Mouse (Mus musculus) spleen, postnatal 36 days (tissue): ENCODE results near the gene Phf12.
"Not testable (repeated sequence)": the region's sequence is repeated elsewhere in the genome, so short reads cannot be mapped to it uniquely, and the experiment has no call there.

Experiments used
- DNase-seq, 2 experiments: peaks; one replicate each; pipeline ENCODE4 v3.0.0; 2022; ENCODE audit warnings: low spot score in 2 of 2, mixed read lengths in 1 of 2

Gene Phf12

DNA sequence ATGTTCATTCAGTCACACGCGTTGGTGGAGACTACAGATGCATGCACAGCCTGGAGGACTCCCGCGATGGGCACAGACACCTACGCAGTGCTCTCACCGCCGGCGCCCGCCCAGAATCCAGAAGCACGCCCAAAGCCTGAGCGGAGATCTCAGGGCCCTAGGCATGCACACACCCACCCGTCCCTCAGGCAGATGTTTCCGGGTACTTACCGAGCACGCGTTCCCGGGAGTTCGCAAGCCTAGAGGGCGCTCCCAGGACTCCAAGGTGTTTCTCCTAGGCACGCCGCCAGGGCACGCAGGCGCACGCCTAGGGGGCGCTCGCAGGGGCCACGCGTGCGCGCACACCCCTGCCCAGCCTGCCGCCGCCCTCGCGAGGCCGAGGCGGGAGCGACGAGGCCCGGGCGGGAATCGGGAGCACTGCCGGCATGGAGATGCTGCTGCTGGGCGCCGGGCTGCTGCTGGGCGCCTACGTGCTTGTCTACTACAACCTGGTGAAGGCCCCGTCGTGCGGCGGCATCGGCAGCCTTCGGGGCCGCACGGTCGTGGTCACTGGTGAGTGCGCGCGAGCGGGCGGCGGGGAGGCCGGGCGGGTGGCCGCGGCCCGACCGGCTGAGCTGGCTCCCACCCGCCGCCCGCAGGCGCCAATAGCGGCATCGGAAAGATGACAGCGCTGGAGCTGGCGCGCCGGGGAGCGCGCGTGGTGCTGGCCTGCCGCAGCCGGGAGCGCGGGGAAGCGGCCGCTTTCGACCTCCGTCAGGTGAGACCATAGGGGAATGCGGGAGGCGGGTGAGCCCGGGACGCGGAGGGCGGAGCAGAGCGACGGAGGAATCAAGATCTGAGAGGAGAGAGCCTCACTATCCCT lies 49.6 kb downstream of the Phf12 start, which contains the start of gene Dhrs13:
Dhrs13 (plus strand) TSS at position 334 of the 862 bp plus-strand sequence.
- peak; percentile 83 to 88 for DNase-seq

DNA sequence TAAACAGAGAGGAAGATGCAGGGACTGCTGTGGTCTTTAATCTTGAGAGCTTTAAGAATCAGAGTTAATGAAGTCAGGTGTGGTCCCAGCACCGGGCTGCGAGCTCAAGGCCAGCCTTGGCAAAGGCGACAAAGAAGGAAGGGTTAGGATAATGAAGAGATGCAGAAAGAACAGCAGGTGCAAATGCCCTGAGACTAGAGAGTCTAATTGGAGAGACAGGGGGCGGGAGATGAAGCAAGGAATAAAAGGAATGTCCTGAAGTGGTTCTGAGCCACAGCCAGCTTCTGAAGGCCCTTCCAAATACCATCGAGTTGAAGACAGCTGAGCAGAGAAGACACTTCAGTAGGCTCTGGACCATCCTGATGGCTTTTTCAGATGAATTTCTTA lies 50.2 kb downstream of the Phf12 start:
- DNase-seq, result no peak

DNA sequence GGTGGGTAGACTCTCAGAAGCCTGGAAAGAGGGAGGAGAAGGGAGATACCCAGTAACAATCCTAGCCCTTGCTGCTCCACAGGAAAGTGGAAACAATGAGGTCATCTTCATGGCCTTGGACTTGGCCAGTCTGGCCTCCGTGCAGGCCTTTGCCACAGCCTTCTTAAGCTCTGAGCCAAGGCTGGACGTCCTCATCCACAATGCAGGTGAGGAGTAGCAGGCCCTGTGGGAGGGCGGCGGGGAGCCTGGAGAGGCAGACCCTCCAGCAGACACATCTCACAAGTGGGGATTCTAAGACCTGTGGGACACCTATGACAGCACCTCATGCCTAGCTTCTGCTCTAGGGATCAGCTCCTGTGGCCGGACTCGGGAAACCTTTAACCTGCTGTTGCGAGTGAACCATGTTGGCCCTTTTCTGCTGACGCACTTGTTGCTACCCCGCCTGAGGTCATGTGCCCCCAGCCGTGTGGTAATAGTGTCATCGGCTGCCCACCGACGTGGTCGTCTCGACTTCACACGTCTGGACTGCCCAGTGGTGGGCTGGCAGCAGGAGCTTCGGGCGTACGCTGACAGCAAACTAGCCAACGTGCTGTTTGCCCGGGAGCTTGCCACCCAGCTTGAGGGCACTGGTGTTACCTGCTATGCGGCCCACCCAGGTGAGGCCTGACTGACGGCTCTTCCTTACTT lies 51.5 kb downstream of the Phf12 start:
- no peak for DNase-seq

DNA sequence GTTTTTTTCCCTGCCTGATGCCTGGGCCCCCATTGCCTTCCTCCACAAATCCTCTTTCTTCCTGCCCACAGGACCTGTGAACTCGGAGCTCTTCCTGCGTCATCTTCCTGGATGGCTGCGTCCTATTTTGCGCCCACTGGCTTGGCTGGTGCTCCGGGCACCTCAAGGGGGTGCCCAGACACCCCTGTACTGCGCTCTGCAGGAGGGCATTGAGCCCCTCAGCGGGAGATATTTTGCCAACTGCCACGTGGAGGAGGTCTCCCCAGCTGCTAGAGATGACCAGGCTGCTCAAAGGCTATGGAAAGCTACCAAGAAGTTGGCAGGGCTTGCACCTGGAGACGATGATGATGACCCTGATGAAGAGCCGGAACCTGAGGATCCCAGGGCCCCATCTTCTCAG lies 54.2 kb downstream of the Phf12 start:
- DNase-seq, result no peak

DNA sequence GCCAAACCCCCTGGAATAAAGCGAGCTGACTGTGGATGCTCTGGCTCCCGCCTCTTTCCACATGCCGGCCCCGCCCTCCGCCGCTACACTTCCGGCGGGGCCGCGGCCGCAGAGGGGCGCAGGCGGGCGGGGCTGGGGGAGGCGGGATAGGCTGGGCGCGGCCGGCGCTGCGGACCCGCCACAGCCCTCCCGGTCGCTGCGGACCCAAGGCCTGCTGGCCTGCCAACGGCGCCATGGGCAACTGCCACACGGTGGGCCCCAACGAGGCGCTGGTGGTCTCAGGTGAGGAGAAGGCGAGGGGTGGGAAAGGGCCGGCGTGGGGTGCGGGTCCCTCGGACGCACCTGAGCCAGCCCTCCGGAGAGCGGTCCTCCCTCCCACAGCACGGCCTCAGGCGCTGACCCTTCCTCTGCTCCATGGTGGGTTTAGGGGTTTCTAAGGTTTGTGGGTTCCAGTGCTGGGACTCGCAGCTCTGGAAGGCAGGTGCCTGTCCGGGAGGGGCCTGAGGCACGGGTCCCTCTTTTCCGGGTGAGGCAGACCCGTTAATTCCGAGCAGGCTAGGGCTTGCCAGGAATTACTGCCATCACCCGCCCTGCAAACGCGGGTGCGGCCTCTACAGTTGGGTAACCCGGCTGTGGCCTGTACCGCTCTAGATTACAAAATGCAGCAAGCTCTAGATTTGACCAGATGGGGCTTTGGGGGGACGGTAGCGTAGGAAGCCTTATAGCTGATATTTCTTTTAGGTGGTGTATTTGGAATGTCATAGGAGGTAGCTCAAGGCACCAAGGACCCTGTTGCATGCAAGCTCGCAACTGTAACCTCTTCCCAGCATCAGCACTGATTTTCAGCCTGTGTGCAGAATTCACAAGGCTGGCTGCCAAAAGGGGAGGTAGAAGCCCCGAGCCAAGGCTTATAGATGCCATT lies 55.5 kb downstream of the Phf12 start, which contains the start of gene Flot2:
Flot2 (plus strand) TSS at position 101 of the 922 bp plus-strand sequence.
- DNase-seq, result peak; percentile 46 to 53

DNA sequence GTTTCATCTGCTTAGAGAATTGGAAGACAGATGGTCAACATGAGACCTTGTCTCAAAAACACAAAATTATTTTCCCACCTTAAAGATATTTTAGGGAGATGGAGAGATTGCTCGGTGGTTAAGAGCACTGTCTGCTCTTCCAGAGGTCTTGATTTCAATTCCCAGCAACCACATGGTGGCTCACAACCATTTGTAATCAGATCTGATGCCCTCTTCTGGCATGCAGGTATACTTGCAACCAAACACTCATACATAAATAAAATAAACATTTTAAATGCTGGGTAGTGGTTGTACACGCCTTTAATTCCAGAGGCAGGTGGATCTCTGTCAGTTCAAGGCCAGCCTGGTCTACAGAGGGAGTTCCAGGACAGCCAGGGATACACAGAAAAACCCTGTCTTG lies 58.3 kb downstream of the Phf12 start:
- DNase-seq, result no peak

DNA sequence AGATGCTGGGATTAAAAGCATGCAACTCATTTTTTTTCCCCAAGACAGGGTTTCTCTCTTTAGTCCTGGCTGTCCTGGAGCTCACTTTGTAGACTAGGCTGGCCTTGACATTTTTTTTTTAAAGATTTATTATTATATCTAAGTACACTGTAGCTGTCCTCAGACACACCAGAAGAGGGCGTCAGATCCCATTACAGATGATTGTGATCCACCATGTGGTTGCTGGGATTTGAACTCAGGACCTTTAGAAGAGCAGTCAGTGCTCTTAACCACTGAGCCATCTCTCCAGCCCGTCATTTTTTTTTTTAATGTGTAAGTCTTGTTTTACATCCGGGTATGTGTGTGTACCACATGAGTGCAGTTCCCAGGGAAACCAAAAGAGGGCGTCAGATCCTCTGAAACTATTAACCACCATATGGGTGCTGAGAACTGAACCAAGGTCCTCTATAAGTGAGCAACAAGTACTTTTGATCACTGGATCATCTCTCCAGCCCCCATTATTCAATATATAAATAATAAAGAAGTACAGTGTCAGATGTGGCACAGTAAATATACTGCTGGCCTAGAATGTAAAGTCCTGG lies 59.8 kb downstream of the Phf12 start:
- not testable (repeated sequence) for DNase-seq

DNA sequence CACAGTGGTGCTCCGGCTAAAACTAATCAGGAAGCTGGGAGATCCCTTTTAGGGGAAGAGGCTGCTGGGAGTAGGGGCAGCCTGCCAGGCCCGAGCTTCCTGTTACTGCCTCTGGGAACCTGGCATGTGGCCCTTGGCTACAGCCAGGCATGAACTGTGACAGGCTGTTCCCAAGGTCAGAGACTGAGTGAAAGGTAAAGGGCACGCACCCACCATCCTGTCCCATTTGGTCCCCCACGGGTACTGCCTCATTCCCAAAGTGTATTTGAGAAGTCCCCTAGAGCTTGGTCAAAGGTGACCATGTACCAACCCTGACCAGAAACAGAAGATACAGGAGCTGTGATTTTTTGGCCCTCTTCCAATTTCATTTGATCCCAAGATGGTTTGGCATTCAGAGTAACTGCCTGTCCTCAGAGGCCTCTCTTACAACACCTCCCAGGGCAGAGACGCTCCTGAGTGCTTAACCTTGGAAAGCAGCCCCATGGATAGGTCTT lies 62.3 kb downstream of the Phf12 start:
- peak; percentile 26 to 27 for DNase-seq

DNA sequence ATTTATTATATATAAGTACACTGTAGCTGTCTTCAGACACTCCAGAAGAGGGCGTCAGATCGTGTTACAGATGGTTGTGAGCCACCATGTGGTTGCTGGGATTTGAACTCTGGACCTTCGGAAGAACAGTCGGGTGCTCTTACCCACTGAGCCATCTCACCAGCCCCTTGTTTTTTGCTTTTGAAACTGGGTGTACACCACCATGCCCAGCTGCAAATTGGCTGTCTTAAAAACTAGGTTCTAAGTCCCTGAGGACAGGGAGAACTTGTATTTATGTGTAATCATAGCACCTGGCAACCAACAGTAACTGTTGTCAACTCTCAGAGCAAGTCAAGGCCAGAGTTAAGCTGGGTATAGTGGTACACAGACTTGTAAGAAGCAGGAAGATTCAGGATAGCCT lies 66.1 kb downstream of the Phf12 start:
- DNase-seq, result not testable (repeated sequence)

DNA sequence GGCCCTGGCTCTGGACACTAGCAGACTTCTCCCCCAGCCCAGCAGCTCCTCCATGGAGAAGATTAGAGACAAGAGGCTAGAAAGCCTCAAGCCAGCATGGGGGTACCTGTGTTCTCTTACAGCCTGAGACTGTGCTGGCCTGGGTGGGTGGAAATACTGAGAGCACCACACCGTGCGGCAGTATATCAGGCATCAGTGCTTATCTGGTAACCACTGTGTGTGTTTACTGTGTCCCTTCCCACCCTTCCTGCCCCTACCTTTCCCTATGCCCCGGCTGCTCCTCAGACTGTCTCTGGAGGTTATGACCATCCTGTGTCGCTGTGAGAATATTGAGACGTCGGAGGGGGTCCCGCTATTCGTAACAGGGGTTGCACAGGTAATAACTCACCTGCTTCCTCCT lies 70.5 kb downstream of the Phf12 start:
- no peak for DNase-seq

DNA sequence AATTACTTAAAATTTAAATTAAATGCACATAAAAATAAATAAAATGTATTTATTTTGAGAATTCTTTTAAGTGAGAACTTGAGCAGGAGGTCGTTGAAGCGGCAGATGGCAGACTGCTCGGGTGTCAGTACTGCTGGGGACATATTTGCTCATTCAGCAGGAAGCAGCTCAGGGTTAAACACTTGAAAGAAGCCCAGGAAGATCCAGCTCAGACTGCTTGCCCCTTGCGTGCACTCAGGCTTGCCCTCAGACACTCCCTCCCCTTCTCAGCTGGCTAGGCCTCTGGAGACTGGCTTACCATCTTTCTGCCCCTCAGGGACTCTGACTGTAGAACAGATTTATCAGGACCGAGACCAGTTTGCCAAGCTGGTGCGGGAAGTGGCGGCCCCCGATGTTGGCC lies 74.4 kb downstream of the Phf12 start:
- no peak for DNase-seq

DNA sequence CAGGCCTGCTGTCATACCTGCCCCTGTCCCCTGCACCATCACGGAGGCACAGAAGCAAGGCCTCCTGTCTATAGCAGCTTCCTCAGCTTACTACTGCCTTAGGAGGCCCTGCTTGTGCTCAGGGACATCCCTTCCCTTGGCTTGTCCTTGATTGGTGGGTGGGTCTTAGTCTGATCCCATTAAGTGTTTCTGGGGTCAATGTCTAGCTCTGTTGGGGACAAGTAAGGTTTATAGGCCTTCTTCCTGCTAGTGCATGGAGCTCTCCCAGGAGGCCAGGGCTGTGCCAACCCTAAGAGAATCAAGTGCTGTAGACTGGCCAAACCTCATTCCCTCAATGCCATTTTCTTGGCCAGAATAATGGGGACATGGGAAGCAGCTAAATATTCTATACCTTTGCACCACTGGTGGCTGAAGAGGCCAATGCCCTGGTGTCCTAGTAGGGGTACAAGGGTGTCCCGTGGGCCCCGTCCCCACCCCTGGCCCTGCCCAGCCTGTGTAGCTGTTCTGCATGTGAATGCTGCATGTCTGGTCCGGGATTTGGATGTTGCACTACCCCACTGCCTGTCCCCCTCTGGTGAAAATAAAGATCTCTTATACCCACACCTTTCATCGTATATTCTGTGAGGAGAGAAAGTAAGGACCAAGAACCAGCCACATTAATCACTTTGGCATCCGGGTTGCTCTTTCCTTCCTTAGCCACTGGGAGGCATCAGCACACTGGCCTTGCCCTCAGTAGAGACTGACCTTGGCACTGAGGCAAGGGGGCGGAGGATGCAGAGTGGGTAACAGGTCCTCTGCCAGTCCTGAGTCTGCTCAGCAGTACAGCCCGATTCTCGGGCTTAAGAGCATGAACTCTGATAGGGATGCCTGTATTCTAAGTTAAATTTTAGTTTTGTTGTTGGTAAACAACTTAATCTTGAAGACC lies 77.5 kb downstream of the Phf12 start:
- peak; percentile 70 to 79 for DNase-seq

DNA sequence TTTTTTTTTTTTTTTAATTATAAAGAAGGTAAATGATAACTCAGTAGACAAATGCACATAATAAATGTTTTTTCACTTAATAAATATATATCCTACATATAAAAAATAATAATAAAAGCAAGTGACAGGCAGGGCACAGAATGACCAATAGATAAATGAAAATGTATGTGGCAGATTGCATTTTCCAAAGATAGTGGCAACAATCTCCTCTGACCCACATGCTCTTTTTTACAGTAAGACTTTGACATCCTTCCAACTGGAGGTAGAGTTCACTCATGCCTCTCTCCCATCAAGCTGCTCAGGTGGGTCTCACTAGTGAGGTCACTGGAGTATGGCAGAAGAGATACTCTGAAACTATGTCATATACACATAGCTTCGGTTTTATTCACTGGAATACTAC lies 80.0 kb downstream of the Phf12 start:
- no peak for DNase-seq

DNA sequence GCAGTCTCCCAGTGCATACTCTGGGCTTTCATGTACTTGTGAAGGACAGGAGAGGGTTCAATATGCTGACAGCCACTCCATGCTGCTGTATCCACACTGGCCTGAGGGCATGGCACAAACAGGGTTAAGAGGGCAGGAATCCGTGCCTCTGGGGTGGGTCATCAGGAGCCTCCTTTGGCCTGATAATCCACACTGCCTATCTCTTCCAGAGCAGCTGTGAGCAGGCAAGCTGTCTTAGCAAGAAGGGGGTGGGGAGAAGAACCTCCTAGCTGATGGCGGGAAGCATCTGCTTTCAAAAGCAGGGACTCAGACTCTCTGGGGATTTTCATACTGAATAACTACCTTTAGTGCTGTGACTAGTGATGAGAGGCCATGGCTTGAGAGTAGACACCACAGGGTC lies 83.4 kb downstream of the Phf12 start:
- peak; percentile 63 to 77 for DNase-seq

DNA sequence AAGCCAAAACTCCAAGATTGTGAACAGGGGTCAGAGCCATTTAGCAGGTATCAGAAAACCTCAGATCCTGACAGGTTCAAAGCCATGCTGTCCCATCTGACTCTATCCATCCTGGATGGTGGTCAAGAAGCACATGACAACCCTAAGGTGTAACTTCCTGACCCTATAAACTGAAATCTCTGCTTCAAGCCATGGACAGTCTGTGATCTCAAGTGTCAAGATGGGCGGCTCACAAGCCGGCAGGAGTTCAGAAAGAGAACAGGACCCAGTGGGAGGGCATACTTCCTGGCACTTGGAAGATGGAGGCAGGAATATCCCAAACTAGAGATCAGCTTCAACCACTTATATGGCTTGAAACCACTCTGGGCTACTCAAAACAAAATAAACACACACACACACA lies 84.1 kb downstream of the Phf12 start:
- no peak for DNase-seq

DNA sequence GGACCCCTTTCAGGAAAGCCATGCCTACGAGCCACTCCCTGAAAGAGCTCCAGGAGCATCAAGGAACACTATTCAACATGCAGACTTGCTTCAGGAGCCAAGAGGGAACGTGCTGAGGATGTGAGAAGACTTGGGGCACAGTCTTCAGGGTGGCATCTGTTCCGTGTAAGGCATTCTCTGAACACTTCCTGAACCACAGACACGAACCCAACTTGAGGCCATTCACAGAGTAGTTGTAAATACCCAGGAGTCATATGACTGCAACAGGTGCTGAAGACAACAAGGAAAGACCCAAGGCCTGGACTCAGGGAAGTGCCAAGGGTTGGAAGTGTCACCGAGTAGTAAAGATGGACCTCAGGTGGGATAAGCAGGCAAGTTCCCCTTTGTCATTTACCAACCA lies 85.0 kb downstream of the Phf12 start:
- DNase-seq, result no peak

DNA sequence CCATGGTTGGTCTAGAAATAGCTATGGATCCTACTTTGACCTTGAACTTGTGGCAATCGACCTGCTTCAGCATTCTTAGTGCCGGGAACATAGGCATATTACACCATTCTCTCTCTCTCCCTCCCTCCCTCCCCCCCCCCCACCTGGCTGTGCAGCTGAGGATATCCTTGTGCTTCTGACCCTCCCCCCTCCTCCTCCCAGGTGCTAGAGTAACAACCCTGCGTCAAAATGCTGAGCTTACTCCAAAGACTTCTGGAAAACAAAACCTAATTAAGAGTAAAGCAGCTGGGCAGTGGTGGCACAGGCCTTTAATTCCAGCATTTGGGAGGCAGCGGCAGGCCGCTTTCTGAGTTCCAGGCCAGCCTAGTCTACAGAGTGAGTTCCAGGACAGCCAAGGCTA lies 86.6 kb downstream of the Phf12 start:
- DNase-seq, result no peak

DNA sequence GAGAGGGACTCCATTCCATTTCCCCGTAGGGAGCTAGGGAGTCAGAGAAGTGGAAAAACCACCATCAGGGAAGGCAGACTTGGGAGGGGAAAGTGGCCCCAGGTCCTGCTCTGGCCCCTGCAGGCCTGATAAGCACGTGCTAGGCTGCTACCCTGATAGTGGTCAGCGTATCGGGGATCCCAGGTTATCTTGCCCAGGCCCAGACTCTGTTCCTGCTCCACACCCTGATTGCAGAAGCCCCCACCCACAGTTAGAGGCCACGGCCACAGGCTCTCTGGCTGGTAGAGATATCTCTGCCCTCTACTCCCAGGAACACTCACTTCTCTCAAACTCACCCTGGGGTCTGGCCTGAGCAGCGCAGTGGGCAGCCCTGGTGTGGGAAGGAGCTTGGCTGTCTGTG lies 87.1 kb downstream of the Phf12 start:
- DNase-seq, result peak; percentile 76 to 85

DNA sequence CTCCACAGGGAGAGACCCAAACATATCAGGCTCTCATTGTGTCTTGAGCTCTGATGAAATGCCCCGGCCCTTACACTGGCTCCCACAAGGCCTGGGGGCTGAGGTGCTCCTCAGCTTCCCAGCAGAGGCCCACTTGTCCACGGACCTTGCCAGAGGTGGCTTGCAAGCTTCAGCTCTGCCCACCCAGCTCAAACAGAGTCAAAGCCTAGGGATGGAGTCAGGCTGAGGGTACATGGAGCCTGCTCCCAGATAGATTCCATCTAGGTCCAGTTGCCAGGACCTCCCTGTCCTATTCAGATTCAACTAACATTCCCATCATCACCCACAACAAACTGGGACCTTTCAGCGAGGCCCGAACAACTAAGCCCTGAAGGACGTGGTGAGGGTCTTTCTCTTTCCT lies 89.4 kb downstream of the Phf12 start:
- no peak for DNase-seq

DNA sequence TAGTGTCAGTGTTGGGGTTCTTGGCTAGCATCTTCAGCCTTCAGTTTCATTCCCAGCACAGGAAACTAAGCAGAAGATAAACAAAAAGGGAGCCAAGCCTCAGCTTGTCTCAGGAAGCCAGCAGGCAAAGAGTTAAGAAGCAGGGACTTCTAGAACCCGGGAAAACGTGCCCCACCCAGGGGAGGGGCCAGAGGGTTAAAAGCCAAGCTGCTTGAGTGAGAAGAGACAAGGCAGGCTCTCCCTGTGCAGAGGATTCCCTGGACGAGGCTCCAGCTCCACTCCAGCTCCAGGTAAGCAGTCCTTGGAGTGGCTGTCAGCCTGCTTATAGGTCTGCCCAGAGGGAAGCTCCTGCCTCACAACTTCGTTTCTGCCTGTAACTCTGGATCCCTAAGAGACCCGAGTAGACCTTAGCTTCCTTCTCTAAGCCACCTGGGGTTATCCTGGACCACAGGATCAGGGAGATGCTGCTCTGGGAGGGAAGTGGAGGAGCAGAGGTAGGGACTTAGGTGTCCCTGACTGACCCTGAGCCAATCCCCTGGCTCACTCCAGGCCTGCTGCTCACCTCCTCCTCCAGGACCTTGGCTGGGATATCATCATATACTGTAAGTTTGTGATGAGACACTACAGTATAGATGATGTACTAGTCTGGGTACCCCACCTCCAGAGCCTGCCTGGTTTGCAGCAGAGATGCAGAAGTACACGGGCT lies 90.0 kb downstream of the Phf12 start:
- DNase-seq, result peak; percentile 72 to 83
